Mouse (Mus musculus) lung, postnatal 0 days (tissue): Measurements from ENCODE around the gene Cd47. TPM values are rescaled to one million over a fixed set of nuclear protein-coding genes. Genes with fewer than 3 reads are reported as not detected.

Source experiments
- ATAC-seq: fragments of 200-750 bp; cut with Nextera tagmentation; 2 replicates; pipeline ENCODE4 v1.8.0; 2017; ENCODE audit warnings: moderate library complexity
- DNase-seq: peaks from one replicate; pipeline ENCODE4 v3.0.0-alpha.2; 2016; ENCODE audit warnings: low spot score
- H3K27ac ChIP-seq: fragments of 300-500 bp; sonication (generic); 2 replicates; pipeline ENCODE4 v1.5.1; 2014; ENCODE audit warnings: antibody characterized with exemption, mild to moderate bottlenecking, low read length, mixed read lengths
- H3K27me3 ChIP-seq: fragments of 300-500 bp; sonication (generic); replicated peaks from 2 replicates; pipeline ENCODE4 v1.6.1; 2014; ENCODE audit warnings: low read length, mixed read lengths; ENCODE audit not compliant: insufficient read depth
- H3K36me3 ChIP-seq: fragments of 300-500 bp; sonication (generic); 2 replicates; pipeline ENCODE4 v1.6.1; 2014; ENCODE audit warnings: low read length, mixed read lengths; ENCODE audit not compliant: insufficient read depth
- H3K4me1 ChIP-seq: fragments of 300-500 bp; sonication (generic); 2 replicates; pipeline ENCODE4 v1.6.1; 2014; ENCODE audit warnings: antibody characterized with exemption, low read depth, low read length, mixed read lengths; ENCODE audit not compliant: insufficient read depth
- H3K4me2 ChIP-seq: fragments of 300-500 bp; sonication (generic); replicated peaks from 2 replicates; pipeline ENCODE4 v1.6.1; 2014; ENCODE audit warnings: low read depth, mild to moderate bottlenecking, low read length, moderate library complexity, mixed read lengths
- H3K4me3 ChIP-seq: fragments of 300-500 bp; sonication (generic); 2 replicates; pipeline ENCODE4 v1.5.1; 2014; ENCODE audit warnings: low read depth, low read length
- H3K9ac ChIP-seq: fragments of 300-500 bp; sonication (generic); replicated peaks from 2 replicates; pipeline ENCODE4 v1.6.1; 2014; ENCODE audit warnings: low read depth, mild to moderate bottlenecking
- H3K9me3 ChIP-seq: fragments of 300-500 bp; sonication (generic); 2 replicates; pipeline ENCODE4 v1.6.1; 2016; ENCODE audit warnings: low read length, mixed read lengths
- CTCF ChIP-seq: IDR thresholded peaks from 2 replicates; pipeline ENCODE4 v1.5.1; 2016; ENCODE audit warnings: antibody characterized with exemption, mild to moderate bottlenecking
- EP300 ChIP-seq: IDR thresholded peaks from 2 replicates; pipeline ENCODE4 v1.6.1; 2016; ENCODE audit warnings: antibody characterized with exemption, mild to moderate bottlenecking, control low read depth
- WGBS: fragments of 180-500 bp; shearing (Covaris S2); extraction: QIAGEN DNeasy Blood & Tissue Kit; methylation state at CpG from one replicate; pipeline ENCODE4 v1.1.7; 2014; 5-methylcytosine and 5-hydroxymethylcytosine counted together
- polyA plus RNA-seq: library from polyadenylated mRNA; unstranded; fragments of >200 nt; fragmentation: Nextera tagmentation; extraction: Ambion mirVana; gene quantifications from 2 replicates; pipeline ENCODE4 v1.2.1, GENCODE M21; 2015

Gene Cd47
- polyA plus RNA-seq, 1 experiment from 2014 or later = 219 TPM

- Histone ChIP-seq H3K4me3 (no peak overlapping the region), H3K4me2 (no peak overlapping the region), H3K27ac (peak overlapping the region; percentile 64), H3K9me3 (no peaks in the 10 kb centered on the region), H3K27me3 (no peaks in the 10 kb centered on the region), H3K36me3 (no peaks in the 10 kb centered on the region; the same call in 1 of the 2 replicates), H3K4me1 (0 out of 2 replicates have a peak, but pooled peaks cover 6% of the 10 kb centered on the region), H3K9ac (no peak overlapping the region)
- TF ChIP-seq EP300 (peak; percentile 81), CTCF (no peak)
- DNase-seq = peak; percentile 53
- WGBS = 56% methylated on average over 6 of the region's 6 CpGs
- peak; percentile 62 for ATAC-seq
These were observed 1.5 kb upstream of the Cd47 start for GRCm38 (mm10) chr16:49798790-49799189.

- peak; percentile 41 for ATAC-seq
- no peak overlapping the region for H3K4me3 ChIP-seq
- no peaks in the 10 kb centered on the region; the same call in 1 of the 2 replicates for H3K36me3 ChIP-seq
- 0 out of 2 replicates have a peak, but pooled peaks cover 11% of the 10 kb centered on the region for H3K4me1 ChIP-seq
- DNase-seq = no peak
- 58% methylated on average over 5 of the region's 5 CpGs for WGBS
- H3K9me3 ChIP-seq = no peaks in the 10 kb centered on the region
- no peak overlapping the region for H3K9ac ChIP-seq
- H3K27ac ChIP-seq = peak overlapping the region; percentile 15; the same call in 1 of the 2 replicates
- no peak for TF ChIP-seq EP300
- no peak for TF ChIP-seq CTCF
- H3K27me3 ChIP-seq = no peaks in the 10 kb centered on the region
- no peak overlapping the region for H3K4me2 ChIP-seq
These were observed 663 bp downstream of the Cd47 start for GRCm38 (mm10) chr16:49800996-49801395.

GRCm38 (mm10) chr16:49801399-49801798 is 1.1 kb downstream of the Cd47 start:
- no peak overlapping the region for H3K4me2 ChIP-seq
- H3K9me3 ChIP-seq = no peaks in the 10 kb centered on the region
- H3K36me3 ChIP-seq = no peaks in the 10 kb centered on the region; the same call in 1 of the 2 replicates
- 0 out of 2 replicates have a peak, but pooled peaks cover 11% of the 10 kb centered on the region for H3K4me1 ChIP-seq
- no peak for TF ChIP-seq EP300
- TF ChIP-seq CTCF = no peak
- no peaks in the 10 kb centered on the region for H3K27me3 ChIP-seq
- ATAC-seq (peak; percentile 66), DNase-seq (peak; percentile 76)
- H3K4me3 ChIP-seq = no peak overlapping the region
- 41% methylated on average over 5 of the region's 5 CpGs for WGBS
- no peak overlapping the region for H3K9ac ChIP-seq
- peak overlapping the region; percentile 15; the same call in 1 of the 2 replicates for H3K27ac ChIP-seq

GRCm38 (mm10) chr16:49802993-49803392 is 2.7 kb downstream of the Cd47 start:
- H3K4me1 ChIP-seq = 0 out of 2 replicates have a peak, but pooled peaks cover 12% of the 10 kb centered on the region
- no peak overlapping the region for H3K4me3 ChIP-seq
- H3K27ac ChIP-seq = no peak overlapping the region
- no peak overlapping the region for H3K9ac ChIP-seq
- no peak for TF ChIP-seq CTCF
- TF ChIP-seq EP300 = no peak
- WGBS = 78% methylated on average over 2 of the region's 2 CpGs
- DNase-seq (no peak), ATAC-seq (no peak)
- no peaks in the 10 kb centered on the region for H3K27me3 ChIP-seq
- no peaks in the 10 kb centered on the region; the same call in 1 of the 2 replicates for H3K36me3 ChIP-seq
- H3K4me2 ChIP-seq = no peak overlapping the region
- no peaks in the 10 kb centered on the region for H3K9me3 ChIP-seq

GRCm38 (mm10) chr16:49803932-49804461 is 3.7 kb downstream of the Cd47 start:
- Histone ChIP-seq H3K4me1 (0 out of 2 replicates have a peak, but pooled peaks cover 8% of the 10 kb centered on the region), H3K4me3 (peak overlapping the region; percentile 19; the same call in 1 of the 2 replicates), H3K9ac (no peak overlapping the region), H3K36me3 (no peaks in the 10 kb centered on the region; the same call in 1 of the 2 replicates), H3K9me3 (no peaks in the 10 kb centered on the region), H3K27ac (peak overlapping the region; percentile 63), H3K27me3 (no peaks in the 10 kb centered on the region), H3K4me2 (peak overlapping the region; percentile 49)
- 7% methylated on average over 12 of the region's 12 CpGs for WGBS
- peak; percentile 43 for ATAC-seq
- DNase-seq = no peak
- TF ChIP-seq CTCF (no peak), EP300 (peak; percentile 43; the same call in 1 of the 2 replicates)

GRCm38 (mm10) chr16:49806920-49807319 is 6.6 kb downstream of the Cd47 start:
- Histone ChIP-seq H3K9ac (no peak overlapping the region), H3K4me2 (no peak overlapping the region), H3K9me3 (no peaks in the 10 kb centered on the region), H3K4me1 (0 out of 2 replicates have a peak, but pooled peaks cover 8% of the 10 kb centered on the region), H3K27ac (no peak overlapping the region), H3K36me3 (no peaks in the 10 kb centered on the region), H3K27me3 (no peaks in the 10 kb centered on the region), H3K4me3 (no peak overlapping the region)
- TF ChIP-seq CTCF = no peak
- no peak for TF ChIP-seq EP300
- ATAC-seq (no peak), DNase-seq (no peak)
- 81% methylated on average over 10 of the region's 10 CpGs for WGBS
